Mouse (Mus musculus): ENCODE measurements around the gene Ank3. TPM values are rescaled to one million over a fixed set of nuclear protein-coding genes. Genes with fewer than 3 reads are reported as not detected.

The Ank3 gene
- total and polyA plus RNA-seq, 2 experiments from 2014 or later: 60.1 to 239 TPM

- Histone ChIP-seq H3K4me1 (ENCODE audit: insufficient read depth, low read length) (peaks cover 20% of the 10 kb centered on the region), H3K9ac (replicated peaks; ENCODE audit: low read length) (no peak overlapping the region), H3K9me3 (ENCODE audit: low read length) (no peaks in the 10 kb centered on the region), H3K27me3 (ENCODE audit: insufficient read depth, low read length) (no peaks in the 10 kb centered on the region), H3K36me3 (ENCODE audit: insufficient read depth, low read length) (no peaks in the 10 kb centered on the region), H3K4me2 (ENCODE audit: low read depth, low read length) (no peak overlapping the region), H3K27ac (no peak overlapping the region), H3K4me3 (ENCODE audit: low read length) (no peak overlapping the region)
- no peak for TF ChIP-seq CTCF (IDR thresholded peaks at IDR 0.05; ENCODE audit: low read depth)
- 57% methylated on average over 6 of the region's 6 CpGs for WGBS
- DNase-seq (ENCODE audit: low spot score) (no peak), ATAC-seq (no peak)
These were observed 330.3 kb downstream of the Ank3 start for GRCm38 (mm10) chr10:69728876-69729275.

GRCm38 (mm10) chr10:69730351-69730871, 331.8 kb downstream of the Ank3 start:
- ATAC-seq (peak; percentile 80), DNase-seq (ENCODE audit: low spot score) (peak; percentile 60)
- Histone ChIP-seq H3K27me3 (ENCODE audit: insufficient read depth, low read length) (no peaks in the 10 kb centered on the region), H3K4me1 (ENCODE audit: insufficient read depth, low read length) (peaks cover 20% of the 10 kb centered on the region), H3K36me3 (ENCODE audit: insufficient read depth, low read length) (no peaks in the 10 kb centered on the region), H3K9ac (replicated peaks; ENCODE audit: low read length) (no peak overlapping the region), H3K9me3 (ENCODE audit: low read length) (no peaks in the 10 kb centered on the region), H3K4me2 (ENCODE audit: low read depth, low read length) (peak overlapping the region; percentile 14; the same call in 1 of the 2 replicates), H3K4me3 (ENCODE audit: low read length) (no peak overlapping the region), H3K27ac (peak overlapping the region; percentile 42)
- 30% methylated on average over 10 of the region's 10 CpGs for WGBS
- no peak for TF ChIP-seq CTCF (IDR thresholded peaks at IDR 0.05; ENCODE audit: low read depth)

GRCm38 (mm10) chr10:69731341-69731740, 332.8 kb downstream of the Ank3 start:
- Histone ChIP-seq H3K27me3 (ENCODE audit: insufficient read depth, low read length) (no peaks in the 10 kb centered on the region), H3K4me3 (ENCODE audit: low read length) (no peak overlapping the region), H3K27ac (peak overlapping the region; percentile 42), H3K36me3 (ENCODE audit: insufficient read depth, low read length) (no peaks in the 10 kb centered on the region), H3K4me2 (ENCODE audit: low read depth, low read length) (no peak overlapping the region), H3K4me1 (ENCODE audit: insufficient read depth, low read length) (peaks cover 20% of the 10 kb centered on the region), H3K9ac (replicated peaks; ENCODE audit: low read length) (no peak overlapping the region), H3K9me3 (ENCODE audit: low read length) (no peaks in the 10 kb centered on the region)
- ATAC-seq (no peak), DNase-seq (ENCODE audit: low spot score) (no peak)
- WGBS: 66% methylated on average over 5 of the region's 5 CpGs
- TF ChIP-seq CTCF (IDR thresholded peaks at IDR 0.05; ENCODE audit: low read depth): no peak

- no peak overlapping the region for H3K9ac ChIP-seq (replicated peaks; ENCODE audit: low read length)
- no peaks in the 10 kb centered on the region for H3K27me3 ChIP-seq (ENCODE audit: insufficient read depth, low read length)
- H3K4me2 ChIP-seq (ENCODE audit: low read depth, low read length): no peak overlapping the region
- no peak overlapping the region for H3K4me3 ChIP-seq (ENCODE audit: low read length)
- DNase-seq (ENCODE audit: low spot score) (no peak), ATAC-seq (no peak)
- peak overlapping the region; percentile 42; the same call in 1 of the 2 replicates for H3K27ac ChIP-seq
- TF ChIP-seq CTCF (IDR thresholded peaks at IDR 0.05; ENCODE audit: low read depth): no peak
- 64% methylated on average over 1 of the region's 1 CpGs for WGBS
- no peaks in the 10 kb centered on the region for H3K36me3 ChIP-seq (ENCODE audit: insufficient read depth, low read length)
- H3K4me1 ChIP-seq (ENCODE audit: insufficient read depth, low read length): peaks cover 20% of the 10 kb centered on the region
- no peaks in the 10 kb centered on the region for H3K9me3 ChIP-seq (ENCODE audit: low read length)
These were observed 333.3 kb downstream of the Ank3 start for GRCm38 (mm10) chr10:69731863-69732262.

- no peak overlapping the region for H3K27ac ChIP-seq
- H3K4me3 ChIP-seq (ENCODE audit: low read length): no peak overlapping the region
- no peak for ATAC-seq
- H3K9me3 ChIP-seq (ENCODE audit: low read length): no peaks in the 10 kb centered on the region
- H3K9ac ChIP-seq (replicated peaks; ENCODE audit: low read length): no peak overlapping the region
- no peaks in the 10 kb centered on the region for H3K27me3 ChIP-seq (ENCODE audit: insufficient read depth, low read length)
- DNase-seq (ENCODE audit: low spot score): no peak
- TF ChIP-seq CTCF (IDR thresholded peaks at IDR 0.05; ENCODE audit: low read depth): no peak
- WGBS: 59% methylated on average over 7 of the region's 7 CpGs
- no peaks in the 10 kb centered on the region for H3K36me3 ChIP-seq (ENCODE audit: insufficient read depth, low read length)
- H3K4me1 ChIP-seq (ENCODE audit: insufficient read depth, low read length): 0 out of 2 replicates have a peak, but pooled peaks cover 6% of the 10 kb centered on the region
- H3K4me2 ChIP-seq (ENCODE audit: low read depth, low read length): no peak overlapping the region
These were observed 337.7 kb downstream of the Ank3 start for GRCm38 (mm10) chr10:69736241-69736640.

GRCm38 (mm10) chr10:69738741-69739271, 340.2 kb downstream of the Ank3 start:
- 61% methylated on average over 5 of the region's 5 CpGs for WGBS

GRCm38 (mm10) chr10:69742528-69742927, 344.0 kb downstream of the Ank3 start:
- peak; percentile 39; the same call in 1 of the 2 replicates for ATAC-seq
- no peak for TF ChIP-seq CTCF (IDR thresholded peaks at IDR 0.05; ENCODE audit: low read depth)

More at GRCm38 (mm10) chr10:69738741-69739271, 340.2 kb downstream of the Ank3 start:
- no peak for TF ChIP-seq CTCF (IDR thresholded peaks at IDR 0.05; ENCODE audit: low read depth)
- Histone ChIP-seq H3K9ac (replicated peaks; ENCODE audit: low read length) (no peak overlapping the region), H3K4me3 (ENCODE audit: low read length) (no peak overlapping the region), H3K27ac (no peak overlapping the region), H3K27me3 (ENCODE audit: insufficient read depth, low read length) (no peaks in the 10 kb centered on the region), H3K36me3 (ENCODE audit: insufficient read depth, low read length) (no peaks in the 10 kb centered on the region), H3K4me2 (ENCODE audit: low read depth, low read length) (no peak overlapping the region), H3K9me3 (ENCODE audit: low read length) (no peaks in the 10 kb centered on the region), H3K4me1 (ENCODE audit: insufficient read depth, low read length) (peaks cover 8% of the 10 kb centered on the region)
- DNase-seq (ENCODE audit: low spot score) (no peak), ATAC-seq (no peak)

More at GRCm38 (mm10) chr10:69742528-69742927, 344.0 kb downstream of the Ank3 start:
- Histone ChIP-seq H3K4me1 (ENCODE audit: insufficient read depth, low read length) (peaks cover 21% of the 10 kb centered on the region), H3K9ac (replicated peaks; ENCODE audit: low read length) (no peak overlapping the region), H3K27me3 (ENCODE audit: insufficient read depth, low read length) (no peaks in the 10 kb centered on the region), H3K4me3 (ENCODE audit: low read length) (no peak overlapping the region), H3K4me2 (ENCODE audit: low read depth, low read length) (no peak overlapping the region), H3K27ac (no peak overlapping the region), H3K9me3 (ENCODE audit: low read length) (no peaks in the 10 kb centered on the region), H3K36me3 (ENCODE audit: insufficient read depth, low read length) (no peaks in the 10 kb centered on the region)
- 71% methylated on average over 3 of the region's 3 CpGs for WGBS
- DNase-seq (ENCODE audit: low spot score): no peak
